Mouse (Mus musculus) midbrain, embryonic 16.5 days (tissue): ENCODE measurements at regions not wholly inside any gene's neighbourhood (a gene's known extent, or its start where the extent isn't known, plus 50 kb on each side); places are given as distances from the start of the nearest gene placed in this dataset.

Experiments used
- ATAC-seq: fragments of 200-750 bp; cut with Nextera tagmentation; 2 replicates; pipeline ENCODE4 v1.8.0; 2017; ENCODE audit warnings: moderate TSS enrichment
- H3K27ac ChIP-seq: fragments of 300-500 bp; sonication (generic); 2 replicates; pipeline ENCODE4 v1.5.1; 2014; ENCODE audit warnings: mild to moderate bottlenecking, low read length, mixed read lengths
- H3K27me3 ChIP-seq: fragments of 300-500 bp; sonication (generic); 2 replicates; pipeline ENCODE4 v1.6.1; 2014; ENCODE audit warnings: low read depth, low read length, mixed read lengths; ENCODE audit not compliant: control insufficient read depth, insufficient read depth
- H3K36me3 ChIP-seq: fragments of 300-500 bp; sonication (generic); 2 replicates; pipeline ENCODE4 v1.6.1; 2014; ENCODE audit warnings: mild to moderate bottlenecking, low read length, moderate library complexity, mixed read lengths; ENCODE audit not compliant: control insufficient read depth, insufficient read depth
- H3K4me1 ChIP-seq: fragments of 300-500 bp; sonication (generic); 2 replicates; pipeline ENCODE4 v1.6.1; 2014; ENCODE audit warnings: mild to moderate bottlenecking, low read length, mixed read lengths; ENCODE audit not compliant: control insufficient read depth, insufficient read depth
- H3K4me2 ChIP-seq: fragments of 300-500 bp; sonication (generic); 2 replicates; pipeline ENCODE4 v1.6.1; 2014; ENCODE audit warnings: mild to moderate bottlenecking, low read length, mixed read lengths
- H3K4me3 ChIP-seq: fragments of 300-500 bp; sonication (generic); 2 replicates; pipeline ENCODE4 v1.5.1; 2014; ENCODE audit warnings: low read depth, mild to moderate bottlenecking, low read length, moderate library complexity, mixed read lengths
- H3K9ac ChIP-seq: fragments of 300-500 bp; sonication (generic); 2 replicates; pipeline ENCODE4 v1.6.1; 2014; ENCODE audit warnings: low read depth, low read length, mixed read lengths
- H3K9me3 ChIP-seq: fragments of 300-500 bp; sonication (generic); replicated peaks from 2 replicates; pipeline ENCODE4 v1.6.1; 2014; ENCODE audit warnings: mild to moderate bottlenecking, low read length, mixed read lengths; ENCODE audit not compliant: control insufficient read depth, poor library complexity, severe bottlenecking
- WGBS: fragments of 180-500 bp; shearing (Covaris S2); extraction: QIAGEN DNeasy Blood & Tissue Kit; methylation state at CpG from one replicate; pipeline ENCODE4 v1.1.7; 2014; 5-methylcytosine and 5-hydroxymethylcytosine counted together

DNA sequence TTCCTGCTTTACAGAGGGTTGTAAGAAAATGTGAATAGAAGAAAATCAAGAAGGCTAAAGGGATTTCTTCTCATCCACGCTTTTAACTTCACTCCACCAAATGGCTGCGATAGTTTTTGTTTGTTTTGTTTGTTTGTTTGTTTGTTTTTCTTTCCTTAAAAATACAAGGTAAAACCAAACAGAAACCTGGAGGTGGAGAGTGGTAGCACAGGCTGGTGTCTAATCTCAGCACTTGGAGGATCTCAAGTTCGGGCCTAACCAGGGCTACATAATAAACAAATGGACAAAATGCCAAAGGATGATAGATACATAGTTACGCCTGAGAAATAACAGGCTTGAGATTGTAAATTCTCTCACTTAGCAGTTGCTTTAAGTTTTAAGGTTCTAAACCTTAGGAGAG lies 50.8 kb upstream of the Mboat1 start:
- no peaks in the 10 kb centered on the region for H3K36me3 ChIP-seq
- no peak overlapping the region for H3K9ac ChIP-seq
- H3K4me1 ChIP-seq = peaks cover 4% of the 10 kb centered on the region; the same call in 1 of the 2 replicates
- H3K27me3 ChIP-seq = no peaks in the 10 kb centered on the region
- no peaks in the 10 kb centered on the region for H3K9me3 ChIP-seq
- WGBS = 66% methylated on average over 4 of the region's 4 CpGs
- no peak overlapping the region for H3K4me2 ChIP-seq
- ATAC-seq = no peak
- H3K4me3 ChIP-seq = no peak overlapping the region
- H3K27ac ChIP-seq = no peak overlapping the region

- WGBS = 2% methylated on average over 10 of the region's 10 CpGs
- ATAC-seq = peak; percentile 93
- Histone ChIP-seq H3K4me1 (peaks cover 5% of the 10 kb centered on the region; the same call in 1 of the 2 replicates), H3K27ac (no peak overlapping the region), H3K4me3 (no peak overlapping the region), H3K27me3 (no peaks in the 10 kb centered on the region), H3K9ac (no peak overlapping the region), H3K4me2 (peak overlapping the region; percentile 26), H3K36me3 (no peaks in the 10 kb centered on the region), H3K9me3 (no peaks in the 10 kb centered on the region)
Measured at GRCm38 (mm10) chr13:30085005-30085404, 51.3 kb upstream of the Mboat1 start.

- H3K27ac ChIP-seq = no peak overlapping the region
- H3K9ac ChIP-seq = no peak overlapping the region
- 85% methylated on average over 5 of the region's 5 CpGs for WGBS
- no peaks in the 10 kb centered on the region for H3K36me3 ChIP-seq
- H3K27me3 ChIP-seq = no peaks in the 10 kb centered on the region
- no peaks in the 10 kb centered on the region for H3K9me3 ChIP-seq
- H3K4me1 ChIP-seq = peaks cover 5% of the 10 kb centered on the region; the same call in 1 of the 2 replicates
- no peak for ATAC-seq
- H3K4me3 ChIP-seq = no peak overlapping the region
- no peak overlapping the region for H3K4me2 ChIP-seq
Measured at GRCm38 (mm10) chr13:30084386-30084785, 51.9 kb upstream of the Mboat1 start.

- Histone ChIP-seq H3K9me3 (no peaks in the 10 kb centered on the region), H3K36me3 (no peaks in the 10 kb centered on the region), H3K9ac (no peak overlapping the region), H3K4me1 (peaks cover 5% of the 10 kb centered on the region; the same call in 1 of the 2 replicates), H3K4me2 (no peak overlapping the region), H3K27ac (no peak overlapping the region), H3K4me3 (no peak overlapping the region), H3K27me3 (no peaks in the 10 kb centered on the region)
- 90% methylated on average over 6 of the region's 6 CpGs for WGBS
- no peak for ATAC-seq
Measured at GRCm38 (mm10) chr13:30083949-30084348, 52.3 kb upstream of the Mboat1 start.

GRCm38 (mm10) chr13:30082761-30083160 lies 53.5 kb upstream of the Mboat1 start:
- ATAC-seq = no peak
- Histone ChIP-seq H3K4me3 (no peak overlapping the region), H3K27me3 (no peaks in the 10 kb centered on the region), H3K4me2 (no peak overlapping the region), H3K4me1 (peaks cover 5% of the 10 kb centered on the region; the same call in 1 of the 2 replicates), H3K9me3 (no peaks in the 10 kb centered on the region), H3K27ac (no peak overlapping the region), H3K9ac (no peak overlapping the region), H3K36me3 (no peaks in the 10 kb centered on the region)
- 78% methylated on average over 2 of the region's 2 CpGs for WGBS

- 61% methylated on average over 15 of the region's 15 CpGs for WGBS
- 0 out of 2 replicates have a peak, but pooled peaks have one; percentile 11 for ATAC-seq
Measured at GRCm38 (mm10) chr13:30080705-30081474, 55.4 kb upstream of the Mboat1 start.

GRCm38 (mm10) chr13:30074517-30075064 lies 61.7 kb upstream of the Mboat1 start:
- Histone ChIP-seq H3K27me3 (no peaks in the 10 kb centered on the region), H3K9ac (no peak overlapping the region), H3K36me3 (no peaks in the 10 kb centered on the region), H3K9me3 (no peaks in the 10 kb centered on the region), H3K4me3 (no peak overlapping the region), H3K4me1 (no peaks in the 10 kb centered on the region), H3K27ac (no peak overlapping the region), H3K4me2 (no peak overlapping the region)
- WGBS = 91% methylated on average over 2 of the region's 2 CpGs
- ATAC-seq = no peak

More at GRCm38 (mm10) chr13:30080705-30081474, 55.4 kb upstream of the Mboat1 start:
- Histone ChIP-seq H3K27ac (no peak overlapping the region), H3K36me3 (no peaks in the 10 kb centered on the region), H3K4me2 (no peak overlapping the region), H3K9me3 (no peaks in the 10 kb centered on the region), H3K4me1 (peaks cover 5% of the 10 kb centered on the region; the same call in 1 of the 2 replicates), H3K9ac (no peak overlapping the region), H3K4me3 (no peak overlapping the region), H3K27me3 (no peaks in the 10 kb centered on the region)

GRCm38 (mm10) chr13:30074069-30074468 lies 62.2 kb upstream of the Mboat1 start:
- H3K4me2 ChIP-seq = no peak overlapping the region
- 85% methylated on average over 3 of the region's 3 CpGs for WGBS
- no peaks in the 10 kb centered on the region for H3K36me3 ChIP-seq
- ATAC-seq = no peak
- no peak overlapping the region for H3K4me3 ChIP-seq
- no peaks in the 10 kb centered on the region for H3K27me3 ChIP-seq
- no peaks in the 10 kb centered on the region for H3K4me1 ChIP-seq
- no peaks in the 10 kb centered on the region for H3K9me3 ChIP-seq
- no peak overlapping the region for H3K27ac ChIP-seq
- no peak overlapping the region for H3K9ac ChIP-seq

GRCm38 (mm10) chr13:30069397-30069796 lies 66.9 kb upstream of the Mboat1 start:
- no peak for ATAC-seq
- H3K4me1 ChIP-seq = peaks cover 2% of the 10 kb centered on the region; the same call in 1 of the 2 replicates
- no peaks in the 10 kb centered on the region for H3K9me3 ChIP-seq
- H3K27me3 ChIP-seq = no peaks in the 10 kb centered on the region
- no peaks in the 10 kb centered on the region for H3K36me3 ChIP-seq
- 57% methylated on average over 2 of the region's 2 CpGs for WGBS
- H3K27ac ChIP-seq = no peak overlapping the region
- no peak overlapping the region for H3K9ac ChIP-seq
- no peak overlapping the region for H3K4me2 ChIP-seq
- H3K4me3 ChIP-seq = no peak overlapping the region
